Mouse (Mus musculus) G1E (cell line): ENCODE data around the gene Ppil2.

Experiments
- CTCF ChIP-seq: IDR thresholded peaks from 2 replicates; pipeline ENCODE4 v1.5.1; 2012; ENCODE audit warnings: low read depth, low read length, inconsistent platforms, mixed read lengths
- GATA1 ChIP-seq: IDR thresholded peaks from 2 replicates; pipeline ENCODE4 v1.6.1; 2012; ENCODE audit warnings: borderline replicate concordance, low read length, inconsistent platforms, mixed read lengths

GRCm38 (mm10) chr16:17086241-17086640 lies 24.8 kb downstream of the Ppil2 start:
- TF ChIP-seq CTCF (no peak), GATA1 (no peak)
